26 mouse cellular contexts compared by ENCODE assay signal in genomic region chr14:57989162-57989561, GRCm38 (mm10).
"Had no signal": no experiment of that assay in that cellular context is flagged by ENCODE, and none has a peak within 500 bp of the region (broad histone marks: within the 10 kb centered on the region; RNA-seq: fewer than 3 reads in every experiment).

No protein-coding gene starts in this region.

- H3K27me3 ChIP-seq: heart, embryonic 13.5 days; heart, embryonic 15.5 days; hindbrain, embryonic 13.5 days; hindbrain, embryonic 15.5 days; kidney, embryonic 15.5 days; limb, embryonic 12.5 days; liver, embryonic 13.5 days; liver, embryonic 15.5 days had no signal

- H3K4me1 ChIP-seq: hindbrain, embryonic 13.5 days; hindbrain, embryonic 15.5 days; kidney, embryonic 15.5 days; limb, embryonic 12.5 days; liver, embryonic 13.5 days had no signal

- ATAC-seq: hindbrain, postnatal 0 days had no signal

- H3K9me3 ChIP-seq: heart, embryonic 15.5 days; hindbrain, embryonic 15.5 days; kidney, embryonic 15.5 days; liver, embryonic 13.5 days; liver, embryonic 15.5 days had no signal

- H3K4me3 ChIP-seq: heart, adult 2 months; heart, embryonic 13.5 days; heart, embryonic 15.5 days; hindbrain, embryonic 13.5 days; hindbrain, embryonic 15.5 days; kidney, embryonic 15.5 days; limb, embryonic 10.5 days; limb, embryonic 12.5 days; liver, embryonic 13.5 days; liver, embryonic 15.5 days had no signal

- H3K4me2 ChIP-seq: heart, embryonic 11.5 days; heart, embryonic 13.5 days; heart, embryonic 15.5 days; hindbrain, embryonic 13.5 days; hindbrain, embryonic 15.5 days; kidney, embryonic 15.5 days; limb, embryonic 12.5 days; liver, embryonic 13.5 days; liver, embryonic 15.5 days had no signal

- DNase-seq: gastrocnemius, postnatal 14 days; gastrocnemius, postnatal 36 days; heart, adult 11 months; heart, adult 2 months; heart, postnatal 14 days; heart, postnatal 36 days; kidney, adult 11 months; kidney, adult 2 months; kidney, adult 9 months; kidney, postnatal 14 days; kidney, postnatal 36 days; layer of hippocampus, adult 9-11 months; layer of hippocampus, postnatal 36 days; liver; liver, embryonic 13.5 days had no signal

- H3K27ac ChIP-seq: heart, adult 2 months; heart, embryonic 13.5 days; heart, embryonic 15.5 days; hindbrain, embryonic 13.5 days; hindbrain, embryonic 15.5 days; hindbrain, postnatal 0 days; kidney, embryonic 15.5 days; kidney, postnatal 0 days; limb, embryonic 10.5 days; limb, embryonic 12.5 days; liver, embryonic 13.5 days; liver, embryonic 15.5 days had no signal

- H3K9ac ChIP-seq: heart, embryonic 13.5 days; heart, embryonic 15.5 days; hindbrain, embryonic 13.5 days; hindbrain, embryonic 15.5 days; kidney, embryonic 15.5 days; limb, embryonic 12.5 days; liver, embryonic 13.5 days; liver, embryonic 15.5 days had no signal
